Mouse (Mus musculus) ovary, adult 18-20 months (tissue): ENCODE measurements around the gene Unc45b.
"Not testable (repeated sequence)": the region's sequence is repeated elsewhere in the genome, so short reads cannot be mapped to it uniquely, and the experiment has no call there.

Experiments
- DNase-seq: peaks from one replicate; pipeline ENCODE4 v3.0.0; 2022; ENCODE audit warnings: low spot score, mixed read lengths

Gene Unc45b

DNA sequence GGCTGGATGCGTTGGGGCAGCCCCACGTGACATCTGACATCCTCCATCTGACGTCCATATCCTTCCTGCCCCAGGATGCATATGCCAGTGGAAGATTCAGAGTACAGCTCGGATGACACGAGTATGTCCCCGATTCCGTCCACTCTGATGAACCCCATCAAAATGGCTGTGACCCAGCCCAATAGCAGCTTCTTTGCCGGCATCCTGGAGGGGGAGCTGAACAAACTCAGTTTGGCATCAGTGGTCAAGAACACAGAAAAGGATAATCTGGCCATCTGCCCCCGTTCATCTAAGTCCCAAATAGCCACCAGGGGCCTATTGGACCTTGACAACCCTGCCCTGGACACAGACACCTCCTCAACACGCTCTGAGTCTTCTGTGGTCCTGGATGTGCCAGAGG lies 12.9 kb upstream of the Unc45b start:
- DNase-seq, result no peak

- DNase-seq, result no peak
These were observed 10.6 kb upstream of the Unc45b start for GRCm38 (mm10) chr11:82899720-82900119.

DNA sequence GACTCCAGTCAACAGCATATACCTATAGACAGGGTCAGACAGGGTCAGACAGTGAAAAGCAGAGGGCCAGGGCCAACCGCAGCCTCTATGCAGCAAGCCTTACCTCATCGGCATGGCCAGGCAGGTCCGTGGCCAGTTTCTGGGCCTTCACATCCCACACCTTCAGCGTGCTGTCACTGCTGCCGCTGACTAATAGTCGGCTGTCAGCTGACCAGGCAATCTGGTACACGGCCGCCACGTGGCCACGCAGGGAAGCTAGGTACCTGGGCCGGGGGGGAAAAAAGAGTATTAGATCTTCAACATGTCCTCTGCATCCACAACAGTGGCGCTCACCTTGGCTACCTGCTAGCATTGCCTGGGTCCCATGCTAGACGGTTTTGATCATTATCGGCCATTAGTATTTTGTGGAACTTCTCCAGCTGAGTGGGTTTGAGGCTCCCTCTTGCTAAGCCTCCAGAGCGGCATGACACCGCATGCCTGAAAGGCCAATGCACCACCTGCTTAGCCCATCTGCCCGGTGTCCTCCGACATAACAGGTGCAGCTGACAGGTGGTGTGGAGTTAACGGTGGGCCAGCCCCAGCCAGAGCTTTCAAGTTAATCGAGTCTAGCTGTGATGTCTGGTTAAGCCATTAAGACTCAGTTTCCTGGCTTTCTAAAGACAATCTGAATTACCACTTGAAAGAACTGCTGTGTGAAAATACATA lies 8.6 kb upstream of the Unc45b start:
- no peak for DNase-seq

DNA sequence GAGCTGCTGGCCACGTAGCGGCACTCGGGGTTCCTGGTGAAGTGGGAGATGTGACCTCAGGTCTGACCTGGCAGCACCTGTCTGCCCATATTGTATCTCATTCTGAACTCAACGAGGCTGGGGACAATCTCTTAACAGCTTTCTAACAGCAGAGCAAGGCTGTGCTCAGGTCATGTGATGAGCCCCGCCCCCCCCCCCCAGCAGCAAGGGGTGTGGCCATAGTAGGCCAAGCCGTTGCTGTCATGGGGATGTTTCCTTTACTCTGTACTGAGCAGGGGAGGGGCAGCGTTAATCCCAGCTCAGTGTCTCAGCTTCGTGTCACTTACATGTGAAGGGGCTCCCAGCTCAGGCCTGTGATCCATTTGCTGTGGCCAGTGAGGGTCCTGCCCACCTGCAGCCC lies 5.4 kb upstream of the Unc45b start:
- no peak for DNase-seq

DNA sequence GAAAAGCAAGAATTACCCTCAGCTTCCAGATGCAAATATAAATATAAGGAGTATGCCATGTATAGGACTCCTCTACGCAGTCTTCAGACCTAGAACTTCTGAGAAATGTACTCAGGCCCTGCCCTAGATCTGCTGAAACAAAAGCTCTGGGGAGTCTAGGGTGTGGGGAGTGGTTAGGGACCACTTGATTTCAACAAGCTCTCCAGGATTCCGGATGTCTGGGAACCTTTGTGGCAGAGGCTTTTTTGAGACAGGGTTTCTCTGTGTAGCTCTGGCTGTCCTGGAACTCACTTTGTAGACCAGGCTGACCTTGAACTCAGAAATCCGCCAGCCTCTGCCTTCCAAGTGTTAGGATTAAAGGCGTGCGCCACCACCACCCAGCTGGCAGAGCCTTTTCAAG lies 4.5 kb upstream of the Unc45b start:
- no peak for DNase-seq

DNA sequence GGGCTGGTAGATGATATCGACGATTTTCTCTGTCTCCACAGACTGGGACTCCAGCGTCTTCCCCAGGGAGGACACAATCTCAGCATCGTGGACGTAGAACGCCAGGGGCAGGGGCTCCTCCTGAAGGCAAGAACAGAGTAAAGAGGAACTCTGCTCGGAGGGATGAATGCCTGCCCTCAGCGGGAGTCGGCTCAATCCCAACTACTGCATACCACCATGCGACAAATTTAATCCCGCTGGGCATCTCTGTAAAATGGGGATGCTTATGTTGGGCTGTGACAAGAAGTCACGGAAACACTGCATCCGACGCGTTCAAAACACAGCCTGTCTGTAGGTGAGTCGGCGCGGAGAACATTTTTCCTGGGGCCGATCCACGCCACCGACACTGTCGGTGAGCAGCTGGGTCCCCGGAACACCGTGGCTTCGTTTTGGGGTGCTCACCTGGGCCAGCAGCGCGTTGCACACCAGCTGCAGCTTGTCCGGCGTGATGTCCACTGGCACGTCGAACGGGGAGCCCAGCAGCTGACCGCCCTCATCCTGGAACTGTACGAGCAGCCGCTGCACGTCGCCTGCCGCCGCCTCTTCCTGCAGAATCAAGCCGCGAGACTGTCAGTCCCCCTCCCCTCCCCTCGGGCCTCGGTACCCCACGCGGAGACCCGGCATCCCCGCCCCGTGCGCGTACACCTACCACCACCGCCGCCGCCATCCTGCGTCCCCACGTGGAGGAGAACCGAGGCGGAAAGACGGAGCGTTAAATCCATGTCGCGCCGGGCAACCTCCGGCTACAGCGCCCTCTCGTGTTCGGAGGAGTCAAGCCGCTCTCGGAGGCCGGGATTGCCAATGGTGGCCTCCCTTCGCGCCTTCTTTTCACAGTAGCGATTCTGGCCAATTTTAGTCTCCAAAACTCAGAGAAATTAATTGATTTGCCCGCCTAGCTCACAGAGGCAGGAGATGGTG lies 2.4 kb upstream of the Unc45b start, which contains the start of gene Nle1:
Gene Nle1 (minus strand): TSS at position 761 of the 957 bp plus-strand sequence.
- peak; percentile 75 for DNase-seq

DNA sequence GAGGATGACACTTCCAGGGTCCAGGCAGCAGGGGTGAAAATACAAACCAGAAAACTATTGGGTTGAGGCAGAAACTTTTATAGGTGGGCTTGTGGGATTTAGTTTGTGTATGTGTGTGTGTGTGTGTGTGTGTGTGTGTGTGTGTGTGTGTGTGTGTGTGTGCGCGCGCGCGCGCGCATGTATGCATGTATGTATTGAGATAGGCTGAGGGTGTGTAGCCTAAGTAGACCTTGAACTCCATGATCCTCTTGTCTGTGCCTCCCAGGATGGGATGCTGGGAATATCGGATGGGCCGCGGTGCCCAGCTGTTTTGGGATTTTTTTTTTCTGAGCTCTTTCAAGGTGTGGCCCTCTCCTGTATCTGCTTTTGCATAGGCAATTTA lies 1.8 kb upstream of the Unc45b start:
- DNase-seq, result no peak

GRCm38 (mm10) chr11:82910679-82911389 lies 484 bp downstream of the Unc45b start:
- DNase-seq, result no peak

DNA sequence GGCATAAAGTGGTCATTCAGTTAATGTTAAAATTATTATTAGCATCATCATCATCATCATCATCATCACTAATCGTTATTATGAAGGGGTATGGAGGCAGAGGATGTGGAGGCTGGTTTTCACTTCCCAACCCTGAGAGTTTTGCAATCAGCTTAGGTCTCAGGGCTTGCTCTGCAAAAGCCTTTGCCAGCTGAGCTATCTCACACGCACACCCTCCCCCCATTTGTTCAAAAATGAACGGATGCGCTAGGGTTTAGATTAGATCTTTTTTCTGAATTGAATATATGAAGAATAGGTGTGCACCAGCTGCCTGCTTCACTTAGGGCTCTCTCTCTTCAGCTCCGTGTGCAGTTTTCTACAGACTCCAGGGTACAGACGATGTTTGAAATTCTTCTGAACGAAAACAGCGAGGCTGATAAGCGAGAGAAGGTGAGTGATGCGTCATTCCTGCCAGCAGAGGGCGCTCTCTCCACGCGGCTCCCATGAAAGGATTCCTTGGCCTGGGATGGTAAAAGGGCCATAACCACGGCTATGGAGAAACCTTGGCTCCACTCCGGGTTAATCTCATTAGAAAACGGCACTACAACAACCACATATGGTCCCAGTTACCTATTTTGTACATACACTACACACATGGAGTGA lies 4.5 kb downstream of the Unc45b start:
- no peak for DNase-seq

GRCm38 (mm10) chr11:82920768-82921167 lies 10.4 kb downstream of the Unc45b start:
- no peak for DNase-seq

- no peak for DNase-seq
These were observed 11.3 kb downstream of the Unc45b start for GRCm38 (mm10) chr11:82921691-82922090.

DNA sequence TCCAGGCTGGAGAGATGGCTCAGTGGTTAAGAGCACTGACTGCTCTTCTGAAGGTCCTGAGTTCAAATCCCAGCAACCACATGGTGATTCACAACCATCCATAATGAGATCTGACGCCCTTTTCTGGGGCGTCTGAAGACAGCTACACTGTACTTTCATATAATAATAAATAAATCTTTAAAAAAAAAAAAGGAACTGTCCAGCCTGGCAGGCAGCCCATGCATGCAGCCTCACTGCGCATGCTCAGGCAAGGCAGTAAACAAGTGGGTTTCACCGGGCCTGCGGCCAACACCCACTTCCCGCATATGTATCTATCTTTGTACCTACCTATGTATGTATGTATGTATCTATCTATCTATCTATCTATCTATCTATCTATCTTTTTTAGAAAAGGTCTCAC lies 13.6 kb downstream of the Unc45b start:
- DNase-seq, result not testable (repeated sequence)

GRCm38 (mm10) chr11:82928897-82929632 lies 18.7 kb downstream of the Unc45b start:
- no peak for DNase-seq

DNA sequence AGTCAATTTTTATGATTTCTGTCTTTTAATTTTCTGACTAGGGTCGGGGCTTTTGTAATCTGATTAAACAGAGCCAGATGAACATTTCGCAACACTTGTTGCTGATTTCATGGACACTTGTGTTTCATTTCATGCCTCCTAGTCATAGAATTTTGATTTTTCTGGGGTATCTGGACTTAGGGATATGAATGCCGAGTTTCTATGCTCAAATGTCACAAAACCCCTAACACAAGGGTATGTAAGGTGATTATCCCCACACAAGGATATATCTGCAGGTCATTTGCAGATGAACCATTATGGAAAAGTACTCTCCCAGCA lies 19.2 kb downstream of the Unc45b start:
- DNase-seq, result no peak

DNA sequence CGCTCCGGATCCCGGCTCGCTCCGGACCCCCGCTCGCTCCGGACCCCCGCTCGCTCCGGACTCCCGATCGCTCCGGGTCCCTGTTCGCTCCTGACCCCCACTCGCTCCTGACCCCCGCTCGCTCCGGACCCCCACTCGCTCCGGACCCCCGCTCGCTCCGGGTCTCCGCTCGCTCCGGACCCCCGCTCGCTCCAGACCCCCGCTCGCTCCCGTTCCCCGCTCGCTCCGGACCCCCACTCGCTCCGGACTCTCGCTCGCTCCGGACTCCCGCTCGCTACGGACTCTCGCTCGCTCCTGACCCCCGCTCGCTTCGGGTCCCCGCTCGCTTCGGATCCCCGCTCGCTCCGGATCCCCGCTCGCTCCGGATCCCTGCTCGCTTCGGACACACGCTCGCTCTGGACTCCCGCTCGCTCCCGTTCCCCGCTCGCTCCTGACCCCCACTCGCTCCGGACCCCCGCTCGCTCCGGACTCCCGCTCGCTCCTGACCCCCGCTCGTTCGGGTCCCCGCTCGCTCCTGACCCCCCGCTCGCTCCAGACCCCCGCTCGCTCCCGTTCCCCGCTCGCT lies 20.1 kb downstream of the Unc45b start:
- DNase-seq, result not testable (repeated sequence)

GRCm38 (mm10) chr11:82931161-82931560 lies 20.8 kb downstream of the Unc45b start:
- not testable (repeated sequence) for DNase-seq

DNA sequence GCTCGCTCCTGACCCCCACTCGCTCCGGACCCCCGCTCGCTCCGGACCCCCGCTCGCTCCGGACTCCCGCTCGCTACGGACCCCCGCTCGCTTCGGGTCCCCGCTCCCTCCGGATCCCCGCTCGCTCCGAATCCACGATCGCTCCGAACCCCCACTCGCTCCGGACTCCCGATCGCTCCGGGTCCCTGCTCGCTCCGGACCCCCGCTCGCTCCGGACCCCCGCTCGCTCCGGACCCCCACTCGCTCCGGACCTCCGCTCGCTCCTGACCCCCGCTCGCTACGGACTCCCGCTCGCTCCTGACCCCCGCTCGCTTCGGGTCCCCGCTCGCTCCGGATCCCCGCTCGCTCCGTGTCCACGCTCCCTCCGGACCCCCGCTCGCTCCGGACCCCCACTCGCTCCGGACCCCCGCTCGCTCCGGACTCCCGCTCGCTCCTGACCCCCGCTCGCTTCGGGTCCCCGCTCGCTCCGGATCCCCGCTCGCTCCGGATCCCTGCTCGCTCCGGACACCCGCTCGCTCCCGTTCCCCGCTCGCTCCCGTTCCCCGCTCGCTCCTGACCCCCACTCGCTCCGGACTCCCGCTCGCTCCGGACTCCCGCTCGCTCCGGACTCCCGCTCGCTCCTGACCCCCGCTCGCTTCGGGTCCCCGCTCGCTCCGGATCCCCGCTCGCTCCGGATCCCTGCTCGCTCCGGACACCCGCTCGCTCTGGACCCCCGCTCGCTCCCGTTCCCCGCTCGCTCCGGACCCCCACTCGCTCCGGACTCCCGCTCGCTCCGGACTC lies 21.5 kb downstream of the Unc45b start:
- DNase-seq, result not testable (repeated sequence)

DNA sequence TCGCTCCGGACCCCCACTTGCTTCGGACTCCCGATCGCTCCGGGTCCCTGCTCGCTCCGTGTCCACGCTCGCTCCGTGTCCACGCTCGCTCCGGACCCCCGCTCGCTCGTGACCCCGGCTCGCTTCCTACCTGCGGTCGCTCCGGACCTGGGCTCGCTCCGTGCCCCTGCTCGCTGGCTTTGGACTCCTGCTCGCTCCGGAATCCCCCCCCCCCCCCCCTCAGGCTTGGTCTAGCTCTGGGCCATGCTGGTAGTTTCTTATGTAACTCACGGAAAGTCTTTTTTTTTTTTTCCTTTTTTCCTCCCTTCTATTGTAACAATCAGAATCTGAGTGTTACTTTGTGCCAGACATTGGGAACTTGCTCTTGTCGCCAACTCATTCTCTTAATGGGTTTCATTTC lies 22.8 kb downstream of the Unc45b start:
- DNase-seq, result no peak

DNA sequence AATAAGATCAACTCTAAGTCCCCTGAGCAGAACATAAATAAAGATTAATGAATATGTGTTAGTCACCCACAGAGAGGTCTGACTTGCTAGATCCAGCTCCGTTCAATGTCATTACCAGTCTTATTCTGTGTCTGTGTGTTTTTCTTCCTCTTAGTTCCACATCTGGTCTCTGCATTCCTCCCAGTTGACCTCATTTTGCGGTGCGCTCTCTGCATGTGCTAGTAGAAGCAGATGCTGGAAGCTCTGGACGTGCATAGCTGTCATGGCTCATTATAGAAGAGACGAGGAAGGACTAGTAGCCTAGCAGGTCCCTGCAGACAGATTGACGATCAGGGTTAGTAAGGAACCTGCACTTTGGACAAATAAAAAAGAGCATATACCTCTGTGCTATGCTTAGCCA lies 33.0 kb downstream of the Unc45b start:
- no peak for DNase-seq

GRCm38 (mm10) chr11:82945636-82946035 lies 35.3 kb downstream of the Unc45b start:
- DNase-seq, result no peak
